Mouse (Mus musculus) heart, embryonic 15.5 days (tissue): ENCODE data around the gene Tmem150c. TPM values are rescaled to one million over a fixed set of nuclear protein-coding genes. Genes with fewer than 3 reads are reported as not detected.

ENCODE experiments used
- ATAC-seq: fragments of 200-750 bp; cut with Nextera tagmentation; replicated peaks from 2 replicates; pipeline ENCODE4 v1.8.0; 2017; ENCODE audit warnings: low read depth, moderate TSS enrichment; ENCODE audit not compliant: insufficient number of reproducible peaks, insufficient read depth, low FRiP score
- H3K27ac ChIP-seq: fragments of 300-500 bp; sonication (generic); 2 replicates; pipeline ENCODE4 v1.5.1; 2015; ENCODE audit warnings: mild to moderate bottlenecking, inconsistent platforms
- H3K27me3 ChIP-seq: fragments of 300-500 bp; sonication (generic); 2 replicates; pipeline ENCODE4 v1.6.1; 2015; ENCODE audit warnings: inconsistent platforms
- H3K36me3 ChIP-seq: fragments of 300-500 bp; sonication (generic); 2 replicates; pipeline ENCODE4 v1.6.1; 2015; ENCODE audit warnings: mild to moderate bottlenecking, inconsistent platforms
- H3K4me1 ChIP-seq: fragments of 300-500 bp; sonication (generic); replicated peaks from 2 replicates; pipeline ENCODE4 v1.6.1; 2015; ENCODE audit warnings: inconsistent platforms
- H3K4me2 ChIP-seq: fragments of 300-500 bp; sonication (generic); 2 replicates; pipeline ENCODE4 v1.6.1; 2015; ENCODE audit warnings: inconsistent platforms, mild to moderate bottlenecking, moderate library complexity
- H3K4me3 ChIP-seq: fragments of 300-500 bp; sonication (generic); 2 replicates; pipeline ENCODE4 v1.5.1; 2015; ENCODE audit warnings: mild to moderate bottlenecking, inconsistent platforms
- H3K9ac ChIP-seq: fragments of 300-500 bp; sonication (generic); 2 replicates; pipeline ENCODE4 v1.6.1; 2015; ENCODE audit warnings: mild to moderate bottlenecking, inconsistent platforms
- H3K9me3 ChIP-seq: fragments of 300-500 bp; sonication (generic); replicated peaks from 2 replicates; pipeline ENCODE4 v1.6.1; 2016; ENCODE audit warnings: inconsistent platforms
- WGBS: fragments of 180-500 bp; shearing (Covaris S2); methylation state at CpG from one replicate; pipeline ENCODE4 v1.1.7; 2015; ENCODE audit warnings: mixed read lengths; 5-methylcytosine and 5-hydroxymethylcytosine counted together
- polyA plus RNA-seq: library from polyadenylated mRNA; unstranded; fragments of >200 nt; fragmentation: Nextera tagmentation; extraction: Ambion mirVana; gene quantifications from 2 replicates; pipeline ENCODE4 v1.2.1, GENCODE M21; 2015

The Tmem150c gene
- polyA plus RNA-seq, 1 experiment from 2014 or later: 2.0 TPM

DNA sequence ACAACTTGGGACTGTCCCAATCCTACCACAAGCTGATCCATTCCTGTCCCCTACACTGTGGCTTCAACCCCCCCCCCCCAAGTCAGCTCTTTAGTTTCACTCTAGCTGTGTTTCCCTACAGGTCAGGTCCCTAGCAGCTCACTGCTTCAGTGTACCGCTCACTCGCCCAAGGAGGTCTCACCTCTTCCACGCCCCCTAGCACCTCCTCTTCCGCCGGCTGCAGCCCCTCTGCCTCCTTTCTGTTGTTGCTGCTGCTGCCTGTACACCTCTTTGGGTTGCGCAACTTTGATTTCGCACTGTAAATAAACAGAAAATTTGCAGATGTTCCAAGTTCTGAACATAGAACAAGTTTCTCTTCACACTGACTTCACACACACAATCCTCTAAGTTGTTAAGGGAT, 122.9 kb downstream of the Tmem150c start:
- Histone ChIP-seq H3K9me3 (no peaks in the 10 kb centered on the region), H3K27me3 (no peaks in the 10 kb centered on the region), H3K9ac (peak overlapping the region; percentile 95), H3K36me3 (peaks cover 36% of the 10 kb centered on the region), H3K4me2 (peak overlapping the region; percentile 88), H3K27ac (0 out of 2 replicates have a peak overlapping the region, but pooled peaks have one; percentile 3), H3K4me3 (peak overlapping the region; percentile 76), H3K4me1 (peaks cover 44% of the 10 kb centered on the region)
- no peak for ATAC-seq
- WGBS: 9% methylated on average over 7 of the region's 7 CpGs

GRCm38 (mm10) chr5:100035950-100036349, 123.7 kb downstream of the Tmem150c start:
- Histone ChIP-seq H3K36me3 (peaks cover 36% of the 10 kb centered on the region), H3K4me1 (peaks cover 46% of the 10 kb centered on the region), H3K9me3 (no peaks in the 10 kb centered on the region), H3K27ac (no peak overlapping the region), H3K27me3 (no peaks in the 10 kb centered on the region), H3K4me3 (no peak overlapping the region), H3K4me2 (peak overlapping the region; percentile 88), H3K9ac (no peak overlapping the region)
- 55% methylated on average over 7 of the region's 7 CpGs for WGBS
- no peak for ATAC-seq

DNA sequence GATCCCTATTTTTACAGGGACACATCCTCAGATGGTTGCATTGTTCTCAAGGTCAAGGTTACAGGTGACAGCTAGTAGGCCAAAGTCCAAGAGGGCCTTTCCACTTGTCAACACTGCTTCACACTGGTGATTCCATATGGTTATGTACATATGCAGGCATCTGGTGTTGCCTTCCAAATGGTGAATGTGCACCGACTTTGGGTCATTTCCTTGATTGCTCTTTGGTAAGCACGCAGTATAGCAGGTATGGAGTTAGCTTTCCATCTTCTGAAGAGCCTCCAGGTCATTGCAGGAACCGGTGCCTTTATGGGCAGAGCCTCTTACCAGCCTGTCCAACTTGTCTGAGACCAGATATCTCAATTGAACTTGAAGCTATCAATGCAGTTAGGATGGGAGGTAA, 127.0 kb downstream of the Tmem150c start:
- ATAC-seq: no peak
- no peak overlapping the region for H3K4me2 ChIP-seq
- H3K4me1 ChIP-seq: peaks cover 59% of the 10 kb centered on the region
- no peak overlapping the region for H3K4me3 ChIP-seq
- H3K27ac ChIP-seq: peak overlapping the region; percentile 55; the same call in 1 of the 2 replicates
- H3K36me3 ChIP-seq: peaks cover 36% of the 10 kb centered on the region
- H3K9me3 ChIP-seq: no peaks in the 10 kb centered on the region
- no peaks in the 10 kb centered on the region for H3K27me3 ChIP-seq
- 68% methylated on average over 3 of the region's 3 CpGs for WGBS
- H3K9ac ChIP-seq: no peak overlapping the region

DNA sequence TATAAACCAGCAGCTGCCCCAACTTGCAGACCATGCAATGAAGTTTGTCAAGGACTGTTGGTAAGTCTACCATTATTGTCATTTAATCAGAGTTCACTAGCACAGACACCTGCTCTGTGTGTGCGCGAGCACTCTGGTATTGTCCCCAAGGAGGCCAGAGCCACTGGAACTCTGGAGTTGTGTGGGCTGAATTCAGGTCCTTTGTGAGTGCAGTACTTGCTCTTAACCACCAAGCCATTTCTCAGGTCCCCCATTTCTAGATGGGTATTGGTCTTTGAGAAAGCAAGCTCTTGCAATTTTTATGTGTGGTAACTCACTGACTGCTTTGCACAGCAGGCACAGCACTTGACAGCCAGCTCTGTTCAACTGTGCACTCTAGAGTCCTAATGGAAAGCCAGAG, 127.5 kb downstream of the Tmem150c start:
- Histone ChIP-seq H3K27me3 (no peaks in the 10 kb centered on the region), H3K27ac (peak overlapping the region; percentile 55), H3K36me3 (peaks cover 36% of the 10 kb centered on the region), H3K4me2 (no peak overlapping the region), H3K9ac (no peak overlapping the region), H3K4me3 (no peak overlapping the region), H3K4me1 (peaks cover 54% of the 10 kb centered on the region), H3K9me3 (no peaks in the 10 kb centered on the region)
- ATAC-seq: no peak
- WGBS: 86% methylated on average over 2 of the region's 2 CpGs

DNA sequence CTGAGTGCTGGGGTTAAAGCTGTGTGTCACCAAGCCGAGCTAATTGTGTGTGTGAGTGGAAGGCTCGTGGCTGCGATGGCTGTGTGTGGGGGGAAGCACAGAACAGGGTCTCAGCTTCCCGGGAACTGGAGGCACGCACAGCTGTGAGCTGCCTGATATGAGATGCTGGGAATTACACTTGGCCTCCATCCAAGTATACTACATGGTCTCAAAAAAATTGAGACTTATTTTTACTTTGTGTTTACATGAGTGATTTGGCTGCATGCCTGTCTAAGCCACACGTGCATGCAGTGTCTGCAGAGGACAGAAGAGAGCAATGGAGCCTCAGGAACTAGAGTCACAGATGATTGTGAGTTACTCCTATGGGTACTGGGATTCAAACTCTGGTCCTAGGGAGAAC, 129.5 kb downstream of the Tmem150c start:
- Histone ChIP-seq H3K36me3 (peaks cover 29% of the 10 kb centered on the region), H3K9ac (no peak overlapping the region), H3K4me3 (no peak overlapping the region), H3K27ac (peak overlapping the region; percentile 77), H3K9me3 (no peaks in the 10 kb centered on the region), H3K27me3 (no peaks in the 10 kb centered on the region), H3K4me1 (peaks cover 39% of the 10 kb centered on the region), H3K4me2 (peak overlapping the region; percentile 5; the same call in 1 of the 2 replicates)
- ATAC-seq: peak; percentile 88
- 7% methylated on average over 6 of the region's 6 CpGs for WGBS

Other genes with a start within 250 kb of the Tmem150c start
- gene Hnrnpd, start 180.9 kb downstream of the Tmem150c start, polyA plus RNA-seq: 94.3 and 128 TPM in 2 replicates
- 0.52 and 0.84 TPM in 2 replicates for gene 4930524J08Rik, start 180.7 kb downstream of the Tmem150c start, polyA plus RNA-seq
- gene Hnrnpdl, start 120.1 kb downstream of the Tmem150c start, polyA plus RNA-seq: 77.5 and 93.8 TPM in 2 replicates
- 22.7 and 28.7 TPM in 2 replicates for gene Enoph1, start 119.8 kb downstream of the Tmem150c start, polyA plus RNA-seq